Mouse (Mus musculus) bone marrow macrophage, adult 2 months (primary cell): Measurements from ENCODE around the gene Ryr3.

Source experiments
- CTCF ChIP-seq: IDR thresholded peaks from 2 replicates; pipeline ENCODE4 v1.5.1; 2012; ENCODE audit warnings: low read depth, mild to moderate bottlenecking, low read length, moderate library complexity
- POLR2A ChIP-seq: IDR thresholded peaks from 2 replicates; pipeline ENCODE4 v1.6.1; 2012; ENCODE audit warnings: mild to moderate bottlenecking, low read depth, low read length, borderline replicate concordance

DNA sequence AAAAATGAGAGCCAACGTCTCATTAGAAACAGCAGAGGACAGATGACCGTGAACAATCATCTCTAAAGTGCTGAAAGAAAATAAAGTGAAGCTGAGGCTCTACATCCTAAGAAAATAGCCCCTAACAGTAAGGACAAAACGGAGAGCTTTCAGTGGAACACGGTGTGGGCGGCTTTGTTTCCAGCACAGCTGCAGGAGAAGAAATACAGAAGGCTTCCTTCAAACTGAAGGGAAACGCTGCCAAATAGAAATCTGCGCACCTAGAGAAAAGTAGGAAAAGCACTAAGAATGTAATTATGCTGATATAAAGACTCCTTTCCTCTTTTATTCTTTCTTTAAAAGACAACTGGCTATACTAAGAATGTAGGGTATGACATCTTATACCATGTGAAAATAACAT is 197.0 kb downstream of the Ryr3 start:
- no peak for TF ChIP-seq CTCF
- no peak for TF ChIP-seq POLR2A
